Mouse (Mus musculus) ES-Bruce4 (cell line): ENCODE data around the gene Bhlhe40.

ENCODE experiments used
- CTCF ChIP-seq: IDR thresholded peaks from one replicate; pipeline ENCODE4 v1.8.1; 2011; ENCODE audit warnings: low read depth, low read length
- EP300 ChIP-seq: IDR thresholded peaks from 2 replicates; pipeline ENCODE4 v1.6.1; 2011; ENCODE audit warnings: low read depth, low read length; ENCODE audit not compliant: insufficient read depth
- POLR2A ChIP-seq: IDR thresholded peaks from one replicate; pipeline ENCODE4 v1.8.1; 2011; ENCODE audit warnings: low read length; ENCODE audit not compliant: insufficient read depth

GRCm38 (mm10) chr6:108676783-108677340 lies 16.4 kb downstream of the Bhlhe40 start:
- no peak for TF ChIP-seq POLR2A
- TF ChIP-seq CTCF = no peak
- no peak for TF ChIP-seq EP300
